Mouse (Mus musculus): ENCODE measurements around the gene Fxn. TPM values are rescaled to one million over a fixed set of nuclear protein-coding genes. Genes with fewer than 3 reads are reported as not detected.
"Not testable (repeated sequence)": the region's sequence is repeated elsewhere in the genome, so short reads cannot be mapped to it uniquely, and the experiment has no call there.

Fxn gene
- polyA plus RNA-seq, 1 experiment from 2014 or later, result 34.2 TPM

- H3K4me3 ChIP-seq (ENCODE audit: low read depth, low read length), result no peak overlapping the region
- ATAC-seq (no peak), DNase-seq (no peak)
- peaks cover 5% of the 10 kb centered on the region; the same call in 1 of the 2 replicates for H3K4me1 ChIP-seq (ENCODE audit: insufficient read depth)
- H3K27me3 ChIP-seq (ENCODE audit: insufficient read depth, low read length), result no peaks in the 10 kb centered on the region
- H3K9me3 ChIP-seq (ENCODE audit: low read length), result no peaks in the 10 kb centered on the region
- no peaks in the 10 kb centered on the region for H3K36me3 ChIP-seq (replicated peaks; ENCODE audit: insufficient read depth, low read length)
- no peak overlapping the region for H3K4me2 ChIP-seq (ENCODE audit: low read depth, low read length)
- TF ChIP-seq EP300 (IDR thresholded peaks at IDR 0.05; ENCODE audit: low read depth) (no peak), CTCF (IDR thresholded peaks at IDR 0.05; ENCODE audit: low read depth) (no peak)
- 56% methylated on average over 9 of the region's 9 CpGs for WGBS (ENCODE audit: insufficient replicate concordance)
- H3K27ac ChIP-seq (ENCODE audit: low read depth), result no peak overlapping the region
- no peak overlapping the region for H3K9ac ChIP-seq (replicated peaks)
Measured at GRCm38 (mm10) chr19:24253657-24254260, 26.6 kb downstream of the Fxn start.

GRCm38 (mm10) chr19:24251869-24252268 lies 28.5 kb downstream of the Fxn start:
- H3K4me3 ChIP-seq (ENCODE audit: low read depth, low read length), result no peak overlapping the region
- H3K27ac ChIP-seq (ENCODE audit: low read depth), result peak overlapping the region; percentile 18; the same call in 1 of the 2 replicates
- DNase-seq (no peak), ATAC-seq (no peak)
- H3K27me3 ChIP-seq (ENCODE audit: insufficient read depth, low read length), result no peaks in the 10 kb centered on the region
- TF ChIP-seq CTCF (IDR thresholded peaks at IDR 0.05; ENCODE audit: low read depth) (no peak), EP300 (IDR thresholded peaks at IDR 0.05; ENCODE audit: low read depth) (no peak)
- 19% methylated on average over 6 of the region's 6 CpGs for WGBS (ENCODE audit: insufficient replicate concordance)
- H3K9ac ChIP-seq (replicated peaks), result no peak overlapping the region
- H3K9me3 ChIP-seq (ENCODE audit: low read length), result no peaks in the 10 kb centered on the region
- H3K36me3 ChIP-seq (replicated peaks; ENCODE audit: insufficient read depth, low read length), result no peaks in the 10 kb centered on the region
- no peak overlapping the region for H3K4me2 ChIP-seq (ENCODE audit: low read depth, low read length)
- H3K4me1 ChIP-seq (ENCODE audit: insufficient read depth), result peaks cover 5% of the 10 kb centered on the region; the same call in 1 of the 2 replicates

- Histone ChIP-seq H3K27me3 (ENCODE audit: insufficient read depth, low read length) (no peaks in the 10 kb centered on the region), H3K27ac (ENCODE audit: low read depth) (no peak overlapping the region), H3K4me3 (ENCODE audit: low read depth, low read length) (no peak overlapping the region), H3K4me2 (ENCODE audit: low read depth, low read length) (no peak overlapping the region), H3K4me1 (ENCODE audit: insufficient read depth) (no peaks in the 10 kb centered on the region), H3K36me3 (replicated peaks; ENCODE audit: insufficient read depth, low read length) (no peaks in the 10 kb centered on the region), H3K9ac (replicated peaks) (no peak overlapping the region), H3K9me3 (ENCODE audit: low read length) (no peaks in the 10 kb centered on the region)
- 76% methylated on average over 6 of the region's 6 CpGs for WGBS (ENCODE audit: insufficient replicate concordance)
- no peak for ATAC-seq
- no peak for DNase-seq
- TF ChIP-seq EP300 (IDR thresholded peaks at IDR 0.05; ENCODE audit: low read depth), result no peak
- TF ChIP-seq CTCF (IDR thresholded peaks at IDR 0.05; ENCODE audit: low read depth), result no peak
Measured at GRCm38 (mm10) chr19:24243340-24243739, 37.1 kb downstream of the Fxn start.

GRCm38 (mm10) chr19:24241799-24242546 lies 38.4 kb downstream of the Fxn start:
- TF ChIP-seq CTCF (IDR thresholded peaks at IDR 0.05; ENCODE audit: low read depth) (no peak), EP300 (IDR thresholded peaks at IDR 0.05; ENCODE audit: low read depth) (no peak)
- WGBS (ENCODE audit: insufficient replicate concordance), result 34% methylated on average over 14 of the region's 14 CpGs

DNA sequence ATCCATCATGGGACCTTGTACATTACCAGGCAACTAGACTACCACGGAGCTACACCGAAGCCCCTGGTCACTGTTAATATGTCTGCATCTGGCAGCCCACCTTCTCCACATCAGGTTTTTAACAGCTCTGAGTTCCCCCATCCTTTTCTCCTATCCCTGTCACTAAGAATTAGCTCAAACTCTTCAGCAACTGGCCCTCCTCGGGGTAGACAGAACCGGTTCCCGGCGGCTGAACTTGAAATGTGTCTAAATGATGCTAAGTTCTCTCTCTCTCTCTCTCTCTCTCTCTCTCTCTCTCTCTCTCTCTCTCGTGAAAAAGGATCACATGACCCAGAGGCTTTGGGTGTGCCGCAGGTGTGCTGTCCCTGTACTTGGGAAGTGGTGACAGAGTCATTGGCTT lies 39.1 kb downstream of the Fxn start:
- H3K4me1 ChIP-seq (ENCODE audit: insufficient read depth), result no peaks in the 10 kb centered on the region
- no peak overlapping the region for H3K4me2 ChIP-seq (ENCODE audit: low read depth, low read length)
- DNase-seq, result no peak
- no peaks in the 10 kb centered on the region for H3K36me3 ChIP-seq (replicated peaks; ENCODE audit: insufficient read depth, low read length)
- no peak for ATAC-seq
- TF ChIP-seq EP300 (IDR thresholded peaks at IDR 0.05; ENCODE audit: low read depth) (no peak), CTCF (IDR thresholded peaks at IDR 0.05; ENCODE audit: low read depth) (no peak)
- H3K9me3 ChIP-seq (ENCODE audit: low read length), result no peaks in the 10 kb centered on the region
- no peak overlapping the region for H3K4me3 ChIP-seq (ENCODE audit: low read depth, low read length)
- no peak overlapping the region for H3K9ac ChIP-seq (replicated peaks)
- no peak overlapping the region for H3K27ac ChIP-seq (ENCODE audit: low read depth)
- 81% methylated on average over 8 of the region's 8 CpGs for WGBS (ENCODE audit: insufficient replicate concordance)
- H3K27me3 ChIP-seq (ENCODE audit: insufficient read depth, low read length), result no peaks in the 10 kb centered on the region

More at GRCm38 (mm10) chr19:24241799-24242546, 38.4 kb downstream of the Fxn start:
- H3K27me3 ChIP-seq (ENCODE audit: insufficient read depth, low read length), result no peaks in the 10 kb centered on the region
- H3K4me3 ChIP-seq (ENCODE audit: low read depth, low read length), result no peak overlapping the region
- ATAC-seq (no peak), DNase-seq (no peak)
- H3K9ac ChIP-seq (replicated peaks), result no peak overlapping the region
- H3K4me1 ChIP-seq (ENCODE audit: insufficient read depth), result no peaks in the 10 kb centered on the region
- no peaks in the 10 kb centered on the region for H3K9me3 ChIP-seq (ENCODE audit: low read length)
- H3K27ac ChIP-seq (ENCODE audit: low read depth), result no peak overlapping the region
- H3K4me2 ChIP-seq (ENCODE audit: low read depth, low read length), result no peak overlapping the region
- H3K36me3 ChIP-seq (replicated peaks; ENCODE audit: insufficient read depth, low read length), result no peaks in the 10 kb centered on the region

DNA sequence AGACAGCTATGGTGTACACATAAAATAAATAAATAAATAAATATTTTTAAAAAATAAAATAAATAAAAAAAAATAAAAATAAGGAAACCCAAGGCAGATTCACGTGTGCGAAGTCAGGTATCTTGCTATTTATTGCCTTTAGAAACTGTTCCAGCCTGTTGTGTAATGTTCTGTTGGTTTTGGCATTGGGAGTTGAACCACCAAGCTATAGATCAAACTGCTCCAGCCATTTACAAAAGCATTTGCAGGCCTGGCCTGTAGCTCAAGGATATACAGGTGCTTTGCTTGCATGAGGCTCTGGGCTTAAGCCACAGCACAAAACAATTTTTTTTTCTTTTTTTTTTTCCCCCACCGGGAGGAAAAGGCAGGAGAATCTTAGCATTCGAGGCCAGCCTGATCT lies 42.4 kb downstream of the Fxn start:
- DNase-seq (no peak), ATAC-seq (no peak)
- TF ChIP-seq EP300 (IDR thresholded peaks at IDR 0.05; ENCODE audit: low read depth) (no peak), CTCF (IDR thresholded peaks at IDR 0.05; ENCODE audit: low read depth) (no peak)
- Histone ChIP-seq H3K9ac (replicated peaks) (no peak overlapping the region), H3K27ac (ENCODE audit: low read depth) (no peak overlapping the region), H3K4me2 (ENCODE audit: low read depth, low read length) (no peak overlapping the region), H3K27me3 (ENCODE audit: insufficient read depth, low read length) (no peaks in the 10 kb centered on the region), H3K9me3 (ENCODE audit: low read length) (no peaks in the 10 kb centered on the region), H3K36me3 (replicated peaks; ENCODE audit: insufficient read depth, low read length) (no peaks in the 10 kb centered on the region), H3K4me3 (ENCODE audit: low read depth, low read length) (no peak overlapping the region), H3K4me1 (ENCODE audit: insufficient read depth) (no peaks in the 10 kb centered on the region)
- 63% methylated on average over 4 of the region's 4 CpGs for WGBS (ENCODE audit: insufficient replicate concordance)

GRCm38 (mm10) chr19:24232356-24232755 lies 48.0 kb downstream of the Fxn start:
- not testable (repeated sequence) for DNase-seq; H3K27ac ChIP-seq (ENCODE audit: low read depth); H3K9ac ChIP-seq (replicated peaks); H3K4me2 ChIP-seq (ENCODE audit: low read depth, low read length); H3K36me3 ChIP-seq (replicated peaks; ENCODE audit: insufficient read depth, low read length); H3K4me1 ChIP-seq (ENCODE audit: insufficient read depth); H3K4me3 ChIP-seq (ENCODE audit: low read depth, low read length); ATAC-seq; H3K27me3 ChIP-seq (ENCODE audit: insufficient read depth, low read length); H3K9me3 ChIP-seq (ENCODE audit: low read length)
- WGBS (ENCODE audit: insufficient replicate concordance), result 81% methylated on average over 1 of the region's 1 CpGs

All from liver, postnatal 0 days (tissue).